15 mouse cellular contexts compared by ENCODE assay signal in genomic region chr17:67962858-67963257, GRCm38 (mm10).
"Had no signal": no experiment of that assay in that cellular context is flagged by ENCODE, and none has a peak within 500 bp of the region (broad histone marks: within the 10 kb centered on the region; RNA-seq: fewer than 3 reads in every experiment).

No protein-coding gene starts in this region.

- DNase-seq: retina, postnatal 1 day; right cerebral cortex, adult 18-20 months; right cerebral cortex, postnatal 14 days; right cerebral cortex, postnatal 25 days; right cerebral cortex, postnatal 4 days; spleen, adult 18-20 months; thymus, adult 18-20 months; thymus, adult 2 months; thymus, postnatal 14 days; thymus, postnatal 25 days; thymus, postnatal 36 days; thymus, postnatal 4 days had no signal

- H3K4me3 ChIP-seq: neural tube, embryonic 15.5 days; stomach, embryonic 15.5 days had no signal

- H3K27me3 ChIP-seq: neural tube, embryonic 15.5 days; stomach, embryonic 15.5 days had no signal

- H3K9ac ChIP-seq: neural tube, embryonic 15.5 days; stomach, embryonic 15.5 days had no signal

- H3K27ac ChIP-seq: neural tube, embryonic 15.5 days; stomach, embryonic 15.5 days; stomach, postnatal 0 days had no signal

- H3K36me3 ChIP-seq: neural tube, embryonic 15.5 days; stomach, embryonic 15.5 days had no signal

- H3K4me2 ChIP-seq: neural tube, embryonic 15.5 days; stomach, embryonic 15.5 days had no signal

- H3K9me3 ChIP-seq: neural tube, embryonic 15.5 days; stomach, embryonic 15.5 days had no signal

- H3K4me1 ChIP-seq: neural tube, embryonic 15.5 days; stomach, embryonic 15.5 days had no signal
